Mouse (Mus musculus) ovary, adult 18-20 months (tissue): ENCODE data around the gene Dysf.
"Not testable (repeated sequence)": the region's sequence is repeated elsewhere in the genome, so short reads cannot be mapped to it uniquely, and the experiment has no call there.

ENCODE experiments used
- DNase-seq: peaks from one replicate; pipeline ENCODE4 v3.0.0; 2022; ENCODE audit warnings: low spot score, mixed read lengths

The Dysf gene

DNA sequence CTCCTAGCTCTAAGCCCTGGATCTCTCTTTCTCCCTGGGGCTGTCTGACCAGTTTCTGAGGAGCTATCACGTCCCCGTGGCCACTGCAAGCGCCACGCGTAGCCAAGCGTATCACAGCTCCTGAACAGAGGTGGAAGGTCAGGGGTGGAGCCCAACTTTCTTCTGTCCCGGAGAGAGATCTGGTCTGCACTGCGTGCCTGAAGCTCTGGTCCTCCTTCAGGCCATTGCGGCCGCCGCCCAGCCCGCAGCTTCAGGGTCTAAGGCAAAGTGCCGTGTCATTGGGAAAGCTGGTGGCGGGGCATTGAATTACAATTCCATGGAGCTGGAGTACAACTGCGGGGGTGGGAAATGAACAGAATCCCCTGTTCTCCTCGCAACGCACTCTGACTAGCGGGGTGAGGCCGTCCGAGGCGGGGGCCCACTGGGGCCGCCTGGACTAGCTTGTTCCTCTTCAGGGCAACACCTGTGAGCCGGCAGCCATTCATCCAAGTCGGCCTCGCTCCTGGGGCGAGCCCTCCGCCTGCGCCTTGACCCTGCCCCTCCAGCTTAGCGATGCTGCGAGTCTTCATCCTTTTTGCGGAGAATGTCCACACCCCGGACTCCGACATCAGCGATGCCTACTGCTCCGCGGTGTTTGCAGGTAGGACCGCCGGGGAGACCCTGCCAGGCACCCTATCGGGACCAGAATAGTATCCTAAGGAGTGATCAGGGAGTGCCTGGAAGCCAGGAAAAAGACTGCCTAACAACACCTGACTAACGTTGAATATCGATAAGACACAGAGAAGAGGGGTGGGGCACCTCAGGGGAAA is at the start of gene Dysf:
Gene Dysf (plus strand): TSS at position 228 of the 809 bp plus-strand sequence.
- no peak for DNase-seq

DNA sequence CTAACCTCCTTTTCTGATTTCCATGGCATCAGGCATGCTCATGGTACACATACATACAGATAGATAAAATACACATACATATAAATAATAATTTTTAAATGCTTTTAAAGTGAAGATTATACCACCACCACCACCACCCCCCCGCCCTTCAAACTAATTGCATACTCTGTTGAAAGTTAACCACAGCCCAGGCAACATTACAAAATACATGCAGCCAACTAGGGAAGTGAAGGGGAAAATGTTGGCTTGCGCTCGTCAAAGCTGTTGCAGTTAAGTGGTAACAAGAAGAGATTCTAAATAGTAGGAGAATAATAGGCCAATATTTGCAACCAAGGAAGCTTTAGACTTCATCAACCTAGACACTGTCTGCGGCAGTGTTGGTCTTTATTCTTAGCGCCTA is 20.7 kb upstream of the Dysf start:
- DNase-seq, result no peak

DNA sequence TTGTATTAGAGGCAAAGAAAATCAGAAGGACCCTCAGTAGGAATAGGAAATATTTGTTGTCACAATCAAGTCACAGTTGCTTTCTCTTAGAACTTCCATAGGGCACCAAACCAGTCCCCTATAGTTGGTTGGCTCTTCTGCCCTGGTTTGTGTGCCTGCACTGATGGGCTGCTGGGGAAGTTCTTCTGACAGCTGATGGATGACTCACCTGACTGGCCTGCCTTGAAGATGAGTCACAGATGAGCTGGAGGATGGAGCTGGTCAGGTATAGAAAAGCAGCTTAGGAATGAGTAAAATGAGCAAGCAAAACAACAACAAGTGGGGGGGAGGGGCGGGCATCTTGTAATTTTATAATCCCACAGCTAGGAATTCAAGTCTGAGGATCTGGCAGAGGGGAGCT is 5.7 kb upstream of the Dysf start:
- no peak for DNase-seq

DNA sequence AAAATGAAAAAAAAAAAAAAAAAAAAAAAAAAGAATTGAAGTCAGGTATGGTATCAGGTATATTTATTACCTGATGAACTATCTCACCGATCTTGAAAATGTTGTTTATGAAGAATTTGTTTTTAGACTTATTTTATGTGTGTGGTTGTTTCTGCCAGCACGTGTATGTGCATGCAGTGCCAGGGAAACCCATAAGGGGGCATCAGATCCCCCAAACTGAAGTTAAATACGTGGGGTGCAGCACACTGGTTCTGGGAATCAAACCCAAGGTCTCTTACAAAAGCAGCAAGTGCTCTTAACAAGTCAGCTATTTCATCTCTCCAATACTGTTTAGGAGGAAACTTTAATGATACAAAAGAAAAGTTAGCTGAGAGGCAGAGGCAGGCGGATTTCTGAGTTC is 4.1 kb upstream of the Dysf start:
- DNase-seq, result no peak

DNA sequence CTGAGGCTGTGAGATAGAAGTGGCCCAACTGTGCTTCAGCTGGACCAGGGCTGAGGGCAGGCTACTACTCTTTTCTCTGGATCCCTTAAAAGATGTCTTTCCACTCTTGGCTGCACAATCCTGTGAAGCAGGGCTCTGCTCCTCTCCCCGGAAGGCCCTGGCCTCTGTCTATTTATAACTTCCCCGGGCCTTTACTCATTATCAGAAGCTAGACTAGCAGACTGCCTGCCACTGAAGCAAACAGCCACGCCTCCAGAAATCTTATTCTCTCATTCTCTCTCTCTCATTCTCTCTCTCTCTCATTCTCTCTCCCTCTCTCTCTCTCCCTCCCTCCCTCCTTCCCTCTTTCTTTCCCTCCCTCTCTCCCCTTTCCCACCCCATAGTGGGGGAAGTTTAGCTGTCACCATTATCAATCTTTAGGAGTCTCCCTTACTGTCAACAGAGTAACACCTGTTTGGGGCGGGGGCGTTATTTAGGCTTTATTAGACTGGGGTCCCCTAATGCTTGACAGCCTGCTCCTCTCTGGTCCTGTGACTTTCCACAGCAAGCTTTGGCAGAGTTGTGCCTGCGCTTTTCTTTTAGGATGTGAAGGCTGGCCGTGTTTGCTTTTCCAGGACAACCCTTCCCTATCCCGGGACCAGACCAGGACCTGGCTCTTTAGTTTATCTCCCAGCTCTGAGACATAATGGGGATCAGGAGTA is 932 bp downstream of the Dysf start:
- no peak for DNase-seq

DNA sequence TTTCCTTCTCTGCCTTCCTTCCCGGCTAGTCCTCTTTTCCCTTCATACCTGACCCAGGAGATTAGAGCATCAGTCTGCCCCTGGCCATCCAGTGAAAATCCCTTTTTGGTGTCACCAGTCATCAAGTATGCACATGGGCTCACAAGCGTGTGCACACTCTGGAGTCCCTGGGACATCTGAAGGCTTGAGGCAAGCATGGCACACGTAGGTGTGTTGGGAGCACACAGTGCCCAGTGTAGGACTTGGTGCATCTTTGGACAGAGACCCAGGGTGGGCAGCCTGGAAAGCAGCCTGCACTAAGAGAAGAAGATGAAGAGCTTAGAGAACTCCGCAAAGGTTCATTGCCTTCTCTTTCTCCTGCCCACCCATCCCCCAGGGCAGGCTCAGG is 1.5 kb downstream of the Dysf start:
- DNase-seq, result no peak

DNA sequence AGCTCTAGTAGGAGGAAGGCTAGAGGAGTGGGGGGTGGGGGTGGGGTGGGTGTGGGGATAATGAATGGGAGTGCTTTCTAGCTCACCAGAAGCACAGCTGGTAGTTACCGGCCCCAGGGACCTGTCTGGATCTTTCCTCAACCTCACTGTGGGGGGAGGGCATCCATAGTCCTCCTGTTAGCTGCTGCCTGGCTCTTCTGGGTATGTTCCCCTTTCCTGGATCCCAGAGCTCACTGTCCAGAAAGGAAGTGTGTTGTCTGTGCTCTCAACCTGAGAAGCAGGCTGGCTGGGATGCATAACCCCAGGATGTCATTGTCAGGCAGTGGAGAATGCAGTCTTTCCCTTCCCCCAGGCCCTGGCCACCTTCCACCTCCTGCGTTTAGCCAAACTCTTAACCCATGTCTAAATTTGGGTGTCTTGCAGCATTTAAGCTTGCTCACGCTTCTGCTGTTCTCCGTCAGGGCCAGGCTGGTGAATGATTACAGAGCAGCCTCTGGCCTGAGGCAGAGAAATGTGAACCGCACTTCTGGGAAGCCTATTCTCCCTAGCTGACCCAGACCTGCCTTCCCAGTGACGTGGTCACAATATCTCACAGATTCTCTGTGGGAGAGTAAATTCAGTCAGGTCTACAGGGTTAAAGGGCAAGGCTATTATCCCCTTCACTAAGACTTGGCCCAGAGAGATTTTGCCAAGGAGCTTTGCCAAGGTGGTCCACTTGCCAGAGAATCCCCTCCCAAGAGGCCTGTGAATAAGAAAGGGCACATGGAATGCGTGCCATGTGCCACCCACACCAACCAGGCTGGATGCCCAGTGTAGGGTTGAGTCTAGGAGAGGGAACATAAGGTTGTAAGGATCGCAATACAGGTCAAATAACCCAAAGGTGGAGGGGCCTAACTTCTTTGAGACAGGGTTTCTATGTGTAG is 2.2 kb downstream of the Dysf start:
- DNase-seq, result no peak

DNA sequence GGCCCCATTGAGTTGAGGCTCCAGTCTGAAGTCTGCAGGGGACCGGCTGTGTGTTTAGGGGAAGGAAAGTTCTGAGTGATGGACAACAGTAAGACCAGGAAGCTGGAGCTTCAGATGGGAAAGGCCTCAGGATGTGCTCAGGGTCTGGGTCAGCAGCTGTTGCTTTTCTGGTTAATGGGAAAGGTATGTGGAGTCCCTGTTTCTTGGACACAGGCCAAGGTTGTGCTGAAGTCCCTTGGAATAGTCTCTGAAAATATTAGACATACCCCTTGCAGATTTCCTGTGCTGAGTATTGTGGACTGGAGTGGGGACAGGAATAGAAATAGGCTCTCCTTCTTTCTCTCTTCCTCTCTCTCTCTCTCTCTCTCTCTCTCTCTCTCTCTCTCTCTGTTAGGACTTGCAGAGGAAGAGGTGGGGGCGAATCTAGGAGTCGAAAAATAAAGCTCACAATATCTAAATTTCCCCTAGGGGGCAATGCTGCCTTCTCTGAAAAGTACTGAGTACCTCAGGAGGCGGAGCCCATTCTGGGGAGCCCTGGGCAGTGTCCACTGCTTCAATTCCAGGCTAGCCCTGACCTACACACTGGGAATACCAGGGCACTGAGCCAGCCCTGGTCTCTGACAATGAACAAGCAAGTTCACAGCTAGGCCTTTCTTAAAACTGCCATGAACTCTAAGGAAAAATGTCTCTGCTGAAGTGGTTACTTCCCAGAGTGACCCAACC is 6.7 kb downstream of the Dysf start:
- peak; percentile 29 for DNase-seq

DNA sequence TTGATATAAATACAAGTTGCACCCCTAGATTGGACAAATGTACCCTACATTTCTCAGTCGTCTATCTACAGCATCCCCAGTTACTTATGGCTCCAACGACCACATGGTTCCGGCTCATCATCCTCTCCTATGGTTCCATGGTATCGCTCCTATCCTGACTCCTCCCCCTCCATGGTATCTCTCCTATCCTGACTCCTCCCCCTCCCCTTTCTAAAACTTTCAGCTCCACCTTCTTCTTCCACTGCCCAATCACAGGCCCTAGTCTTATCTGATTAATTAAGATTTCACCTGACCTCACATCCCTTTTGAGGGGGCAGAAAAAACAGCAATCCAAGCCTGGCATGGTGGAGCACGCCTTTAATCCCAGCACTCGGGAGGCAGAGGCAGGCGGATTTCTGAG is 8.5 kb downstream of the Dysf start:
- no peak for DNase-seq

DNA sequence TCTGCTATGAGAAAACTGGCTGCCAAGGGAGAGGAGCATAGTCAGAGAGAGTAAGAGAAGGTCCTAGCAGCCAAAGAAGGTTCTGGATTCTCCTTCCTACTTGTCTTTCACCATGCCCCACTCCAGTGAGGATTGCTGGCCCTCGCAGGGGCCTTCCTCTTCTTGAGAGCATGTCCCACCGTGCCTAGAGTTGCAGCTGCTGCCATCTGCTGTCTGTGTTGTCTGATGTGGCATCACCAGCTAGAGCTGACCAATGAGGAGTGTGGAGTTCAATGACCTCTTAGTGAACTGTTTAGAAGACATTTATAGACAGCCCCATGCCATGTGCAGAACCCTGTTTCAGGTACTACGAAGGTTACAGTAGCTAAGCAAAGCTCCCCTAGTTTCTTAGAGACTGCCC is 9.0 kb downstream of the Dysf start:
- DNase-seq, result no peak

DNA sequence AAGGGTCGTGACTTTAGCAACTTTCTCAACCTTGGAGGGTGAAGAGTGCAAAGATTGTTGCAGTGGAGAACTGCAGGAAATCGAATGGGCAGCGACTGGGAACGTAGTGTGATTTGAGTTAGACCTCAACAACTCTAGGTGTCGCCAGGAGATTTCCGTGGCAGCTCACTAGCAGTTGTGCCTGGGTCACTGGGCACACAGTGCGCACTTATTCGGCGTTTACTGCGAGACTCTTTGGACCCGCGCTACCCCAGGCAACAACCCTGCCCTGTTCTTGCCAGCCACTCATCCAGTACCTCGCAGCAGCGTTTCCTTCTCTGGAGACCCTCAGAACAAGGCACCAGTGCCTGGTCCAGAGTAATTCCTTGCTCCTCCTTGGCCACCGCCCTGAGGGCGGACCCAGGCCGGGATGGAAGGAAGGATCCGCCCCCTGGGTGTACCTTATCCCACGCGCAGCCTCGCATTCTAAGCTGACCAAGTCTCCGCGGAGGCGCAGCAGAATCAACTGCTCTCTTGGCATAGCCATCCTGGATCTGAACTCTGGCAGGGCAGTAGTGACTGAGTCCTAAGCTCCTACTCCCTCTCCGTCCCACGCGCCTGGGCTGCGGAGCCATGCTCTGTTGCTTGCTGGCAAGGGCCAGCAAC is 10.6 kb downstream of the Dysf start:
- peak; percentile 34 for DNase-seq

DNA sequence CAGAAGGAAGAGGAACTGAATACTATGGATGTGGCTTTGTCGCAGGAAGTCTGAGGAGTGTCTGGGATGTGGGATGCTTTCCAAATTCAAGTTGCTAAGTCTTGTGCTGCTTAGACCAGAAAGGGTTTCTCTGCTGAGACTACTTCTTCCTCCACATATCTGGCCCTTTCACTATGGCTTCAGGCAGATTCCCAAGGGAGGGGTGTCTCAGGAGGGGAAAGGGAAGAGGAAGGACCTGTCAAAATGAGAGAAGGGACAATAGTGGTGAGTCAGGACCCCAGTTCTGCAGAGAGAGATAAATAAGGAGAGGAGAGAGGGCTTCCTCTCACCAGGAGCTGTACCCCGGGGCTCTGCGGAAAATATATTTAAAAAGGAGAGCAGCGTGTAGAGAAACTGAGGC is 11.6 kb downstream of the Dysf start:
- no peak for DNase-seq

DNA sequence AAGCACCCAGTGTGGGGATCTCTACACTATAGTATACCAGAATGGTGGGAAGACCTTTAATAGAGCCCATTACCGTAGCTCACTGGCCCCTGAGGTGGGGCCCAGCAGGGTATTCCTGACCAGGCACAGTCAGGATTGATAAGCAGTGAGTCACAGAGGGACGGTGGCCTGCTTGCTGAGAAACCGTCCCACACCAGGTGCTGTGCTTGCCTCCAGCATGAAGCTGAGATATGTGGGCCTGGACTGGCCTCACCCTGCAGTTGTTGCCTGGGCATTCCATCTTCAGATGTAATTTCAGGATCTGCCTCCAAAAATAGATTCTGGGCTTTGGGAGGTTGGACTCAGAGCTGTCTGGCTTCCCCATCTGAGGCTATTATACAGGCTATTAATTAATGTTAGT is 13.6 kb downstream of the Dysf start:
- DNase-seq, result no peak

DNA sequence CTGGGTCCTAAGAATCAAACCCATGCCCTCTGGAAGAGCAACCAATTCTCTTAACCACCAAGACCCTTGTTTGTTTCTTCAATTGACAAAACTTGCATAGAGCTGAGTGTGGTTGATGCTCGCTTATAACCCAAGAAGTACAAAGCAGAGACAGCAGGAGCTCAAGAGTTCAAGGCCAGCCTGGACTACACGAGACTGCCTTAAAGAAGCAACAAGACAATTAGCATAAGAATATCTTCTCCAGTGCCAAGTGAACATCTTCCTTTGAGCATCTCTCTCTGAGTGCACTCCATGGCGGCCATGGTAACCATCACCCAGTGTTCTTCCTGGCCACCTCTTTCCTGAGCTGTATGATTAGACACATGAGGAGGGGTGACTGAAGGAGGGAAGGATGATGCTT is 17.2 kb downstream of the Dysf start:
- no peak for DNase-seq

DNA sequence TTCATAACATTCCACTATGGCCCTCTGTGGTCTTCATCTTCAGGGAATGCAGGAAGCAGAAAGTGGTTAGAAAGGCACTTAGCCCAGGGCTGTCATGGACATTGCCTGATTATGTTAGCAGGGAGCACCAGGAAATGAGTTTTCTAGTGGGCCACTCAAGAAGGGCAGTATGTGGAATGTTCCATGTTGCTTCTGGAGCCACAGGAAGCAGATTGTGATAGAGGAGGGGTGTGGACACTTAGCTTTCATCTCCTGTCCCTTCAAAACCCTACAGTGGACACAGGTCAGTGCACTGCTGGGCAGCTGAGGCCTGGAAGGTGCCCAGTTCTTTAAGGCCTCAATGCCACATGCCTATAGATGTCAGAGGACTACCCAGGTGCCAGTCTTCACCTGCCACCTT is 20.4 kb downstream of the Dysf start:
- no peak for DNase-seq

DNA sequence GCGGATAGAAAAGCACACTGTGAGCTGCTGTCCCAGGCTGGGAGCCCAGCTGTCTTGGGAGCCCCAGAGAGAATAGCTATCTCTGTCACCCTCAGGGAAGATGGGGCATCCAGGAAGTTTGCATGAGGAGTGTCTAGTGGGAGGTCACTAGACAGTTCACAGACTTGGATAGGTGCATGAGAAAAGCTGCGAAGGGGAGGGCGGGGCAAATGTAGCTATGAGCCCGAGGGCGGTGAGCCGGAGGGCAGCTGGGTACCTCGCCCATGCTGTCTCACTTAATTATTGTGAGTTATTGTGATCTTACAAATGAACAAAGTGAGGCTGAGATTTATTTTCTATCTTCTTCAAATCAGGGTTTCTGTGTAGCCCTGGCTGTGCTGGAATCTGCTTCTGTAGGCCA is 21.4 kb downstream of the Dysf start:
- no peak for DNase-seq

DNA sequence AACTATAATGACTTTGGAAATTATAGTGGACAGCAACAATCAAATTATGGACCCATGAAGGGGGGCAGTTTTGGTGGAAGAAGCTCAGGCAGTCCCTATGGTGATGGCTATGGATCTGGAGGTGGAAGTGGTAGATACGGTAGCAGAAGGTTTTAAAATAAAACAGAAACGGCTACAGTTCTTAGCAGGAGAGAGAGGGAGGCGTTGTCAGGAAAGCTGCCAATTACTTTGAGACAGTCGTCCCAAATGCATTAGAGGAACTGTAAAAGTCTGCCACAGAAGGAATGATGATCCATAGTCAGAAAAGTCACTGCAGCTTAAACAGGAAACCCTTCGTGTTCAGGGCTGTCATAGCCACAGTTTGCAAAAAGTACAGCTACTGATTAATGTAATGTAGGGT is 24.1 kb downstream of the Dysf start:
- not testable (repeated sequence) for DNase-seq

DNA sequence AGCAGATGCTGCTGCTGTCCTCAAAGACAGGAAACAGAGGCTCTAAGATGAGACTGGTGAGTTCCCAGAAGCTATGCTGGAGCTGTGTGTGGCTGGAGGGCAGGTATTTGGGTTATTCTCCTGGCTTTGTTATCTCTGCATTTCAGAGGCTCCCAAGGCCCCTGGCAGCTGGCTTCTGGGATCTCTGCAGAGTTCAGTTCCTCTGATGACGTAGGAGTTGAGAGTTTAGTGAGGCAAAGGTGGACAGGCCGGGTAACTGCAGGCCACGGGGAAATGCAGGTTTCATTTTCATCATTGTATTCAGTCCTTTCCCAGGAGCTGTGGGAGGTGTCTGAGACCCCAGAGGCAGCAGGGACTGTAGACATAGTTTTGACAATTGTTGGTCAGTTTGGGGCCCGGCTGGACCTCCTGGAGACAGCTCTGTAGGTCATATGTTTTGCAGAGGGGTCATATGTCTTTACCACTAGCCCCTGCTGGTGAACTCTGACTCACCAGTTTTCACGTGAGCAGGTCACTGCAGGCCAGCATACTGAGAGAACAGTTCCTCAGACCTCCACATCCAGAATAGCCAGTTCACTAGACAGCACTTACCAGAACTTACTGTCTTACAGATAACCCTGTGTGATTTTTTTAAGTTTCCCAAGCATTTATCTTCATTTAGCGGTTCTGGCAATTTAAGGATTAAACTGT is 35.0 kb downstream of the Dysf start:
- DNase-seq, result no peak

DNA sequence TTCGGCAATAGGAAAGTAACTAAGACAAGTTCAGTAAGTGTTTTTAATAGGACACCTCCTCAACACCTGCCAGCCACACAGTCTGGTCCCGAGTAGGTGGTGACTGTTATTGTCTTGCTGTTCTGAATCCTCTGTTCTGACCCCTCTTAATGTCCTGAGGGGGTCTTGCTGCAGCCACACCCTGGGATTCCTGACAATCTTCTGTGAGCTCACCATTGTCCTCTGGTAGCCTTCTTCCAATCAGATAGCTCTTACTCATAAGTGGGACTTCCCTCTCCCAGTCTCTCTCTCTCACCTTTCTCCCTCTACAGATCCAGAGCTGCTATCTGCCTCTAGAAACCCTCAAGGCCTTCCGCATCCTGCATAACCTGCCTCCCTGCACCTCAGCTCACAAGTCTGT is 36.3 kb downstream of the Dysf start:
- no peak for DNase-seq

DNA sequence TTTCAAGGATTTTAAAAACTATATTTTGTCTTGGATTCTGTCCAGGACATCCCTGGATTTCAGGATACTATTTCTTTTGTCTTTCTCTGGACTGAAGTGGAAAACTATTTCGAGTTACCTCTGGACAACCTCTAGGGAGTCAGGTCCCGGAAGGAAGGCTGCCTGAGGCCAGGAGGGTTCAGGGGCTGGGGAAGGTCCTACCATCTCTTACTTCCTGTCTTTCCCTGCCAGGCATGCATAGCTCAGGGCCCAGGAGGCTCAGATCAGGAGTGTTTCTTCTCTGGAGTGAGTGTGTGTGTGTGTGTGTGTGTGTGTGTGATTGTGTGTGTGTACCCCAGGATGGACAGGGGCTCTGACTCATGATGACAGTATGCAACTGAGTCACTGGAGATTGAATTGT is 40.5 kb downstream of the Dysf start:
- DNase-seq, result no peak

DNA sequence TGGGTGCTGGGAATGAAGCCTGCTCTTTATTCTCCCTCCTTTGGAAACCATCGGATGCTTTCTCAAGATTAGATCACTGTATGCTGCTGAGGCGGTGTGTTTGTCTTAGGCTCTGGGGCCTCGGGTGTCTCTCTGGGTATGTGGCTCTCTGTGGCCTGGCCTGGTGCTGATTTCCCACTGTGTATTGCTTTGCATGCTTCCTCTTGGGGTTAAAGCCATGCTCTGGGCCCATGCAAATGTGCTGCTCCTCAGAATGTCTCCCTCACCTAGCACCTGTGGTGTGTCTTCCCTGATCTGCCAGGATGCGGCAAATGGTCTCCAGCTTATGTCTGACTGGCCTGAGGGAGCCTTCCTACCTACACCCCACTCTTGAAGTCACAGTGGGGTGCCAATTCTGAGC is 41.8 kb downstream of the Dysf start:
- DNase-seq, result no peak
